Mouse (Mus musculus) megakaryocyte, adult 5-6 weeks (primary cell): ENCODE measurements around the gene Gm49392. TPM values are rescaled to one million over a fixed set of nuclear protein-coding genes. Genes with fewer than 3 reads are reported as not detected.
"Not testable (repeated sequence)": the region's sequence is repeated elsewhere in the genome, so short reads cannot be mapped to it uniquely, and the experiment has no call there.

Experiments used
- ATAC-seq: 2 replicates; pipeline ENCODE4 v1.8.0; 2016; ENCODE audit warnings: mild to moderate bottlenecking, inconsistent platforms; ENCODE audit not compliant: poor library complexity, severe bottlenecking
- total RNA-seq, 2 experiments: library from RNA; stranded (forward) in 1 of 2; stranded (reverse) in 1 of 2; fragments of 153-499, 151-499 nt in 1 of 2; fragments of 221-1000, 200-1000 nt in 1 of 2; gene quantifications; 2 replicates each; pipeline versions ENCODE4 v1.2.3 to v1.2.4; 2015 to 2017

The Gm49392 gene
- total RNA-seq (2015), result not detected in 2 replicates
- 0.61 TPM in 1 of 2 replicates, not detected in the other for total RNA-seq (2017)

DNA sequence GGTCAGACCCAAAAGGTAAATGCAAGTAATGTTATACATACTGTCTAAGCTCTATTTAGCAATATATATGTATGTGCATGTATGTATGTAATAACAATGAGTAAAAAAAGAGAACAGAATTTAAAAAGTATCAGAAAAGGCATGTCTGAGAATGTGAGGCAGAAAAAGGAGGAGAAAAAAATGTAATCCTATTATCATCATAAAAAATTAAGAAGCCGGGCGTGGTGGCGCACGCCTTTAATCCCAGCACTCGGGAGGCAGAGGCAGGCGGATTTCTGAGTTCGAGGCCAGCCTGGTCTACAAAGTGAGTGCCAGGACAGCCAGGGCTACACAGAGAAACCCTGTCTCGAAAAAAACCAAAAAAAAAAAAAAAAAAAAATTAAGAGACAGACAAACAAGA, at the start of gene Gm49392:
Gm49392 (minus strand) TSS at position 101 of the 400 bp plus-strand sequence.
- not testable (repeated sequence) for ATAC-seq

DNA sequence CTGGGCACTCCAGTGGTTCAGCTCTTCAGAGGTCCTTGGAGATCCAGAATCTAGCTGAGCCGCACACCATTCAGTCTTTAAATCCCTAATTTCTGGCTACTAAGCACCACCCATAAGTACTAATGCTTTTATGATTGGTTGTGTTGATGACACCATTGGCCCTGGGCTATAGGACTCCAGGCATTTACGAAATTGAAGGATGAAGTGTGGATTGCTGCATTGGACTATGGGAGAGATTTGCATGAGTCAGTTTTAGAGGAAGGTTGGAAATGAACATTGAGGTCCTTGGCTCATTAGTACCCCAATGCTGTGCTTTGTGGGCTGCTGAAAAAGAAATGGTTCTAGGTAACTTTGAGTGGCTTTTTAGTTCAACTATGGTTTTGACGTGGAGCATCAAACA, 45.2 kb upstream of the Gm49392 start, which contains the start of gene Tpbpa:
Tpbpa (minus strand) TSS at position 101 of the 400 bp plus-strand sequence.
- ATAC-seq, result not testable (repeated sequence)

DNA sequence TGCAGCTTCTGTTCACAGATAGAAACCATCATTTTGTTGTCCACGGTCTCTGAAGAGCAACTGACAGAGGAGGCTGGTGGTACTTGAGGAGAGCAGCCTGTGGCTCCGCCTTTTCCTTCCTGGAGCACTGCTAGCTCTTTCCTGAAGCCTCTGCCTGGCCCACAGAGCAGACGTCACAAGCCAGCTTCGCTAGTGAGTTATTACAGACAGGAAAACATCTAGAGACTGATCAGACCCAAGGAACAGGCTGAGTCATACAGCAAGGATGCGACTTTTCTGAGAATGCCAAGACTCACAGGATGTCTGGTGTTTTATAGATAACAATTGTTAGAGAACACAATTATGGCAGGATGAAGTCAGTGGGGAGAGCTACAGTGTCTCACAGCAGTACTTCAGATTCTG, 39.8 kb upstream of the Gm49392 start, which contains the start of the genes Gm49391 and Ctla2a:
Gm49391 (minus strand) TSS at position 72 of the 402 bp plus-strand sequence.
Ctla2a (minus strand) TSS at position 126 of the 402 bp plus-strand sequence.
- peak; percentile 69 for ATAC-seq

- ATAC-seq, result not testable (repeated sequence)
Measured at GRCm38 (mm10) chr13:60935490-60935889, 38.8 kb upstream of the Gm49392 start, which contains the start of gene Gm49393. Gm49393 (minus strand) TSS chr13:60935590.

DNA sequence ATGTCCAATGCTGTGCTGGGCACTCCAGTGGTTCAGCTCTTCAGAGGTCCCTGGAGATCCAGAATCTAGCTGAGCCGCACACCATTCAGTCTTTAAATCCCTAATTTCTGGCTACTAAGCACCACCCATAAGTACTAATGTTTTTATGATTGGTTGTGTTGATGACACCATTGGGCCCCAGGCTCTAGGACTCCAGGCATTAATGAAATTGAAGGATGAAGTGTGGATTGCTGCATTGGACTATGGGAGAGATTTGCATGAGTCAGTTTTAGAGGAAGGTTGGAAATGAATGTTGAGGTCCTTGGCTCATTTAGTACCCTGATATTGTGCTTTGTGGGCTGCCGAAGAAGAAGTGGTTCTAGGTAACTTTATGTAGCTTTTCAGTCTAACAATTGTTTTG, 8.1 kb upstream of the Gm49392 start, which contains the start of gene Tpbpb:
Tpbpb (minus strand) TSS at position 101 of the 400 bp plus-strand sequence.
- not testable (repeated sequence) for ATAC-seq

GRCm38 (mm10) chr13:60897328-60897727, 634 bp upstream of the Gm49392 start, which contains the start of gene Ctla2b:
Ctla2b (minus strand) TSS chr13:60897447.
- peak; percentile 86 for ATAC-seq

DNA sequence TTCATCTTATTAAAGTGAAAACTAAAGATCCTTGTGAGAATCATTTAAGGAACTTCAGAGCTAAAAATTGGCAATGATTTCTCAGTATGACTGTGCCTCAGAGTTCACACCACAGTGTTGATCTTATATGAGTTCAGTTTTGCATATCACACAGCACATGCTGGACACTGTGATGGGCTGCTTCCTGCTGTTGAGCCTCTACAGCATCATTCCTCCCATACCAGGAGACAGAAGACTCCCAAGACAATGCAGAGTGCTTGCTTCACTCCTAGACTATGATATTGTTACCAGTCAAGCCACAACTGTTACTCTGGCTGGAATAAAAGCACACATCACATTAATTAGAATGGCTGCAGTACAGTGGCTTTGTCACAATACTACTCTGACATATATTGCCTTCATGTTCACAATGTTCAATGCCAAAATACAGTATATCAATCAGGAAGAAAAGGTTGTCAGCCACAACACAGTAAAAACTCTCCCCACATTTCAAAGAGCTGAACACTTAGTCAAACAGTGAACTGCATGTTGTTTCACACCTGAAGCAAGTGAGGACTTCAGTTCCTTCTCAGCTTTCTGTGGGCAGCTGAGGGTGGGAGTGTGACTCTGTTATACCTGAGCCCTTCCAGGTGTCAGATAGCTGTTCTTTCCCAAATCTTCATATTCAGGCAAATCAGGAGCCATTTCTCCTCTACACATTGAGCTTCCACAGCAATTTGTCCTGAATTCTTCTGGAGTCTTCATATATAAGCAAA, 1.1 kb downstream of the Gm49392 start:
- ATAC-seq, result peak; percentile 29

- ATAC-seq, result no peak
Measured at GRCm38 (mm10) chr13:60892301-60892700, 4.4 kb downstream of the Gm49392 start.

GRCm38 (mm10) chr13:60864281-60864680, 32.4 kb downstream of the Gm49392 start, which contains the start of gene 4930486L24Rik:
4930486L24Rik (minus strand) TSS chr13:60864475.
- no peak for ATAC-seq

DNA sequence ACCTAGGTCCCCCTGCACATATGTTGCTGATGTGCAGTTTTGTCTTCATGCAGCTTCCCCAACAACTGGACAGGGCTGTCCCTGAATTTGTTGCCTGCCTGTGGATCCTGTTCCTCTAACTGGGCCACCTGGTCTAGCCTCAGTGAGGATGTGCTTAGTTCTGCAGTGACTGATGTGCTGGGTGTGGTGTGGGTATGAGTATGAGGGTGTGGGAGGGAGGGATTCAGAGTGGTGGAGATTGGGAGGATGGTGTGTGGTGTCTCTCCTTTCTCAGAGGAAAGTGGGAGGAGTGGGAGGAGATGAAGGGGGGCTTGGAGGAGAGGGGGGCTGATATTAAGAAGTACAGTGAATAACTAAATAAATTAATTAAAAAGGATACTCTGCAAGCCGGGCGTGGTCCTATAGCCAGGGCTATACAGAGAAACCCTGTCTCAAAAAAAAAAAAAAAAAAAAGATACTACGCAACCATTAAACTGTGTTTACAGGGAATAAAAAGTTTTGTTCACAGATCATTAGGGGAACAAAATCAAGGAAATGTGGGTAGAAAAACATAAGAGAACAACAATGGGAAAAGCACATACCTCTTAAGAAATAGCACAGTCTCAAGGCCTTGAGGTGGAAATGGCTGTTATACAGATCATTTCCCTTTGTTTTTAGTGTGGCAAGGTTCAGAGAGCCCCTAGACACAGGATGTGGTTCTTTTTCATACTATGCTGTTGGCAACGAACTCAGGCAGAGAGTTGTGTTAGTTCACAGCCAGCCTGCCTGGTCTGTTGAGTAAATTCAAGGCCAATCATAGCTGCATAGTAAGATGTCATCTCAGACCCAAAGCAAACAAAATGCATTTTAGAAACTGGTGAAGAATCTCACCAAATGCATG, 48.2 kb downstream of the Gm49392 start:
- peak; percentile 64 for ATAC-seq

- ATAC-seq, result no peak
Measured at GRCm38 (mm10) chr13:60843153-60843552, 53.5 kb downstream of the Gm49392 start.

DNA sequence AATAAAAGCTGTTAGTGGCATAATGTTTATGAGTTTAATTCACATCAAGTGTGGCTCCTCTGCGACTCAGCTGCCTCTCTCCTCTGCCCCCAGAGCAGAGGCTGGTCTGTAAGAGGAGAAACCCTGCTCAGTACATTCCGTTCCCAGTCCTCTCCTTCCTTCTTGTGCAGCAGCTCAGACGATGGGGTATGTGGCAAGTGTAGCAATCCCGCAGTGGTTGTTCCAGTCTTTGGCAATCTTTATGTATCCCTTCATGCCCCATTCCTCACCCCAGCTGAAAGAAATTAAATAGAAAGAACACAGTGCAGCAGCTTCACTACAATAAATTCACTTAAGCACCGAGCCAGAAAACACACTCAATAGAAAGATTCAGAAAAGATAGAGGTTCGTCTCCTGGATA, 54.0 kb downstream of the Gm49392 start:
- ATAC-seq, result no peak

DNA sequence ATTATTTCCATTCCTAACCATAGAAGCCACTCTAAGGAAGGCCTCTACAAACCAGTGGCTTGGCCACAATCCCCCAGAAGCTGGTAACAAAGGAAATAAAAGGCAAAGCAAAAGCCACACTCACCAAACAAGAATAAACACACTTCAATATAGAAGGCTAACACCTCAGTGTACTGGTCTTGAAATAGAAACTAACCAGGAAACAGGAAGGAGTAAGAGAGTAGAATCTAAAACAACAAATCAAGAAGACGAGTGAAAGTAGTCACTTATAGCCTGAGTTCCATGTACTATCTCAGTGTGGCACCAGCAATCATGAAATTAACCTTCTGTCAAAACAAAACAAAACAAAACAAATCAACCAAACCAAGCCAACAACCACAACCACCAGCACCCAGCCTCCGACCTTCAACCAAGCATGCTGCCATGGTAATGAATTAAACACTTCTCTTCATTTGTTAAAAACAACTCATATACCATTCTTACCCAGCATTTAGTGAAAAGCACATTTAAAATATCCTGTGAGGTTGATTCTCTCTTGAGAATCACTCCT, 57.3 kb downstream of the Gm49392 start:
- ATAC-seq, result peak; percentile 62

- no peak for ATAC-seq
Measured at GRCm38 (mm10) chr13:60826052-60826451, 70.6 kb downstream of the Gm49392 start.

GRCm38 (mm10) chr13:60820486-60821175, 76.1 kb downstream of the Gm49392 start:
- ATAC-seq, result no peak

- no peak for ATAC-seq
Measured at GRCm38 (mm10) chr13:60819469-60819868, 77.2 kb downstream of the Gm49392 start.

- ATAC-seq, result no peak
Measured at GRCm38 (mm10) chr13:60813722-60814121, 83.0 kb downstream of the Gm49392 start.

DNA sequence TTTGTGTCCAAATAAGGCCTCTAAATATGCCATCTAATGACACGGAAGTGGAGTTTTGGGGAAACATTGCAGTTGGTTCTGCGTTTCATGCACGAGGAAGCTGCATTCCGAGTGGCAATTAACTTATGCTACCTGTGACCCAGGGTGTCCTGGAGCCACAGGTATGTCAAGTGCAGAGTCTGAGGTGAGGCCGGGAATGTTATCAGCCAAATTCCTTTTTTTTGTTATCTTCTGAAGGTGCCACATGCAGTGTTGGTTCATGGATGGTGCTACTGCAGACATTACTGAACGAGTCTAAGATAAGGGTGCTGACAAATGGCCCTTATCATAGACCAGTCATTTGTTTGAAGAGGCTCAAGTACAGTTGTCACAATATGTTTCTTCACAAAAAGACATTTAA, 83.9 kb downstream of the Gm49392 start:
- no peak for ATAC-seq

DNA sequence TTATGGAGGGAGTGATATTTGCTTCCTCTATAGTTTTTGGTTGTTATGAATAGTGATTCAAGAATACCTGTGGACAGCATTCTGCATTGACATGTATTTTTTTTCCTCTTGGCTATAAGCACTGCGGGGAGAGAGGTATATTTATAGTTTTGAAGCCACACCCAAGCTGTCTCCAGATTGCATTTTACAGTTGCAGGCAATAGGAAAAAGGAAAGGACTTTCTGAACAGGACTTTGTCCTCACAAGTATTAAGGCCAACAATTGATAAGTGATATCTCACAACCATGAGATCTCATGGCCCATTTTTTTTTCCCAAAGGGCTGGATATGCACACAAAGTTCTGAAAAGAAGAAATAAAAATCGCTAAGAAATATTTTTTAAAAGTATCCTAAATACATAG, 87.0 kb downstream of the Gm49392 start:
- no peak for ATAC-seq

DNA sequence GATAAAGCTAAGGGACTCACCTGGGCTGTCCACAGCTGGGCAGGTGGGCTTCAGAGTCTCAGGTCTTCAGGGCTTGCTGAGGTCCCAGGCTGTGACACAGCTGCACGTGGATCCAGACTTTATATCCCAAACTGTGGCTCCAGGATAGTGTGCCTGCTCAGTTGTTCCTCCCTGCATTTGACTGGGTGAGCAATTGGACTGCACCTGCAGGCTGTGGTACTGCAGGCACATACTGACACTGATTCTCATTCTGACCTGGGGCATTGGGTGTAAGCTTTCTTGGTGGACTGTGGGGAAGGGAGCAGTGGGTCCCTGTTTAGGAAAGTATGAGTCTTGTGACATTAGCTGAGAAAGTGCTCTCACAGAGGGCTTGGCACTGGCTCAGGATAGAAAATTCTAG, 93.9 kb downstream of the Gm49392 start, which contains the start of gene Ctsll3:
Ctsll3 (minus strand) TSS at position 101 of the 400 bp plus-strand sequence.
- ATAC-seq, result no peak
